Mouse (Mus musculus) MEL (cell line): ENCODE data around the gene Spata17. TPM values are rescaled to one million over a fixed set of nuclear protein-coding genes. Genes with fewer than 3 reads are reported as not detected.

Experiments used
- DNase-seq: peaks from one replicate; pipeline ENCODE4 v3.0.0; 2011; ENCODE audit warnings: low read depth, low spot score
- H3K27ac ChIP-seq: 2 replicates; pipeline ENCODE4 v1.5.1; 2012; ENCODE audit warnings: low read depth, mild to moderate bottlenecking, control low read depth, low read length, moderate library complexity; ENCODE audit not compliant: control insufficient read depth
- H3K27me3 ChIP-seq, 2 experiments: fragments of 150-350 bp in 1 of 2; sonication (generic) in 1 of 2; 2 replicates each; pipeline ENCODE4 v1.6.1; 2012; ENCODE audit warnings: low read length in 2 of 2, mild to moderate bottlenecking in 2 of 2, improper control_type of control experiment in 1 of 2, moderate library complexity in 1 of 2; ENCODE audit not compliant: insufficient read depth in 2 of 2, control insufficient read depth in 1 of 2
- H3K36me3 ChIP-seq, 2 experiments: 2 replicates each; pipeline ENCODE4 v1.6.1; 2012 to 2014; ENCODE audit warnings: low read length in 2 of 2, improper control_type of control experiment in 1 of 2, inconsistent platforms in 1 of 2, mild to moderate bottlenecking in 1 of 2; ENCODE audit not compliant: insufficient read depth in 2 of 2, control insufficient read depth in 1 of 2
- H3K4me1 ChIP-seq, 2 experiments: fragments of 150-350 bp in 1 of 2; sonication (generic) in 1 of 2; 2 replicates each; pipeline ENCODE4 v1.6.1; 2012; ENCODE audit warnings: low read length in 2 of 2, improper control_type of control experiment in 1 of 2, mild to moderate bottlenecking in 1 of 2; ENCODE audit not compliant: insufficient read depth in 2 of 2, control insufficient read depth in 1 of 2
- H3K4me3 ChIP-seq, 2 experiments: fragments of 150-350 bp in 1 of 2; sonication (generic) in 1 of 2; 2 replicates each; pipeline ENCODE4 v1.5.1; 2012; ENCODE audit warnings: low read depth in 2 of 2, low read length in 2 of 2, mild to moderate bottlenecking in 2 of 2, moderate library complexity in 2 of 2, control low read depth in 1 of 2, improper control_type of control experiment in 1 of 2; ENCODE audit not compliant: control insufficient read depth in 1 of 2, insufficient read depth in 1 of 2
- H3K79me2 ChIP-seq: 2 replicates; pipeline ENCODE4 v1.6.1; 2012; ENCODE audit warnings: mild to moderate bottlenecking, low read length, moderate library complexity; ENCODE audit not compliant: control insufficient read depth, poor library complexity, insufficient read depth
- H3K9ac ChIP-seq: 2 replicates; pipeline ENCODE4 v1.6.1; 2012; ENCODE audit warnings: low read depth, mild to moderate bottlenecking, control low read depth, low read length, moderate library complexity; ENCODE audit not compliant: control insufficient read depth, poor library complexity, severe bottlenecking
- H3K9me3 ChIP-seq: fragments of 150-350 bp; sonication (generic); replicated peaks from 2 replicates; pipeline ENCODE4 v1.6.1; 2012; ENCODE audit warnings: mild to moderate bottlenecking, low read length, improper control_type of control experiment, moderate library complexity; ENCODE audit not compliant: insufficient read depth
- BHLHE40 ChIP-seq: IDR thresholded peaks from 2 replicates; pipeline ENCODE4 v1.6.1; 2012; ENCODE audit warnings: low read depth, mild to moderate bottlenecking, inconsistent platforms, low read length, improper control_type of control experiment, borderline replicate concordance
- ELF1 ChIP-seq: IDR thresholded peaks from 2 replicates; pipeline ENCODE4 v1.6.1; 2014; ENCODE audit warnings: low read depth, mild to moderate bottlenecking, inconsistent platforms, low read length, improper control_type of control experiment, moderate library complexity
- ETS1 ChIP-seq: IDR thresholded peaks from 2 replicates; pipeline ENCODE4 v1.6.1; 2012; ENCODE audit warnings: low read depth, mild to moderate bottlenecking, inconsistent platforms, low read length, improper control_type of control experiment, moderate library complexity
- HCFC1 ChIP-seq: IDR thresholded peaks from 2 replicates; pipeline ENCODE4 v1.6.1; 2012; ENCODE audit warnings: low read depth, mild to moderate bottlenecking, inconsistent platforms, low read length, improper control_type of control experiment, moderate library complexity
- MAFK ChIP-seq: IDR thresholded peaks from 2 replicates; pipeline ENCODE4 v1.6.1; 2011; ENCODE audit warnings: low read depth, mild to moderate bottlenecking, low read length, improper control_type of control experiment, borderline replicate concordance
- MXI1 ChIP-seq: IDR thresholded peaks from 2 replicates; pipeline ENCODE4 v1.6.1; 2011; ENCODE audit warnings: mild to moderate bottlenecking, low read depth, low read length, improper control_type of control experiment
- MYB ChIP-seq: IDR thresholded peaks from 2 replicates; pipeline ENCODE4 v1.6.1; 2011; ENCODE audit warnings: mild to moderate bottlenecking, low read depth, low read length, improper control_type of control experiment
- MYC ChIP-seq: IDR thresholded peaks from 2 replicates; pipeline ENCODE4 v1.6.1; 2011; ENCODE audit warnings: low read depth, mild to moderate bottlenecking, low read length, improper control_type of control experiment, moderate library complexity
- NELFE ChIP-seq: IDR thresholded peaks from 2 replicates; pipeline ENCODE4 v1.6.1; 2011; ENCODE audit warnings: low read depth, low read length, improper control_type of control experiment
- NRF1 ChIP-seq: IDR thresholded peaks from 2 replicates; pipeline ENCODE4 v1.6.1; 2014; ENCODE audit warnings: low read depth, mild to moderate bottlenecking, inconsistent platforms, low read length, improper control_type of control experiment, moderate library complexity; ENCODE audit not compliant: poor library complexity, insufficient read depth, severe bottlenecking
- POLR2AphosphoS2 ChIP-seq: IDR thresholded peaks from 2 replicates; pipeline ENCODE4 v1.6.1; 2011; ENCODE audit warnings: low read length, improper control_type of control experiment
- POLR2AphosphoS5 ChIP-seq: IDR thresholded peaks from 2 replicates; pipeline ENCODE4 v1.6.1; 2012; ENCODE audit warnings: low read depth, borderline replicate concordance, mild to moderate bottlenecking, inconsistent platforms, low read length, moderate library complexity, mixed read lengths
- RAD21 ChIP-seq: IDR thresholded peaks from 2 replicates; pipeline ENCODE4 v1.6.1; 2011; ENCODE audit warnings: mild to moderate bottlenecking, low read depth, low read length, improper control_type of control experiment
- SMC3 ChIP-seq: IDR thresholded peaks from 2 replicates; pipeline ENCODE4 v1.6.1; 2011; ENCODE audit warnings: low read depth, low read length, improper control_type of control experiment
- TAL1 ChIP-seq: IDR thresholded peaks from 2 replicates; pipeline ENCODE4 v1.6.1; 2012; ENCODE audit warnings: mild to moderate bottlenecking, inconsistent platforms, low read length, moderate library complexity, mixed read lengths
- TBP ChIP-seq: IDR thresholded peaks from 2 replicates; pipeline ENCODE4 v1.8.0; 2011; ENCODE audit warnings: low read depth, low read length, improper control_type of control experiment
- TCF12 ChIP-seq: IDR thresholded peaks from 2 replicates; pipeline ENCODE4 v1.6.1; 2014; ENCODE audit warnings: low read depth, mild to moderate bottlenecking, inconsistent platforms, low read length, improper control_type of control experiment, moderate library complexity
- UBTF ChIP-seq: IDR thresholded peaks from 2 replicates; pipeline ENCODE4 v1.6.1; 2012; ENCODE audit warnings: low read depth, mild to moderate bottlenecking, inconsistent platforms, low read length, improper control_type of control experiment, moderate library complexity, borderline replicate concordance; ENCODE audit not compliant: insufficient read depth
- ZKSCAN1 ChIP-seq: IDR thresholded peaks from 2 replicates; pipeline ENCODE4 v1.6.1; 2012; ENCODE audit warnings: low read depth, mild to moderate bottlenecking, inconsistent platforms, low read length, improper control_type of control experiment, moderate library complexity
- ZNF384 ChIP-seq: IDR thresholded peaks from 2 replicates; pipeline ENCODE4 v1.6.1; 2012; ENCODE audit warnings: low read depth, mild to moderate bottlenecking, inconsistent platforms, low read length, improper control_type of control experiment
- polyA plus RNA-seq, 2 experiments: library from polyadenylated mRNA; stranded (reverse) in 1 of 2; unstranded in 1 of 2; fragments of >175 nt in 1 of 2; fragments of >200 nt in 1 of 2; gene quantifications; 2 replicates each; pipeline versions ENCODE4 v1.2.1 to v1.2.4; 2012; ENCODE audit warnings: low replicate concordance in 2 of 2, low read depth in 1 of 2; ENCODE audit not compliant: insufficient read length in 2 of 2, insufficient read depth in 1 of 2, missing spikeins in 1 of 2
- total RNA-seq: library from RNA; depleted of rRNA; stranded (reverse); fragments of 300-350 nt; gene quantifications from 2 replicates; pipeline ENCODE4 v1.2.3, GENCODE M21; 2012

The Spata17 gene
- total and polyA plus RNA-seq, 3 experiments, result 0.13 TPM; not detected in 2

DNA sequence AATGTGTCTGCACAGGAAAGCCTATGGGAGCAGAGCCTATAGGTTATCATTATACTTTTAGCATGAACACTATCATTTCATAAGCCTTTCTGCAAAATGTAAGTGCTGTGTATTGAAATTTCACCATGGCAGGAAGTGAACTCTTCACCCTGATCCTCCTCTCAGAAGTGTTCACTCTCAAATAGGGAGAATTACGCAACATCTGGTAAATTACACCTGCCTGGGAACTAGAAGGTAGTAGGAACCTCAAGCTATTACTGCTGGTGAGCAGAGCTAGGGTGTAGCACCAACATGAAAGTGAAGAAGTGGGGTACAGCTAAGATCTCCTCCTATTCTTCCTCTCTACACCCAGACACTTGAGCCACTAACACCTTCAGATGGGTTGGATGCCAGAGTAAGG lies 155.4 kb downstream of the Spata17 start:
- no peak overlapping the region for H3K27ac ChIP-seq
- no peak overlapping the region for H3K4me3 ChIP-seq
- H3K27me3 ChIP-seq, result no peaks in the 10 kb centered on the region
- no peak for TF ChIP-seq NRF1
- TF ChIP-seq HCFC1, result no peak
- TF ChIP-seq ZKSCAN1, result no peak
- no peak for TF ChIP-seq ELF1
- TF ChIP-seq ETS1, result no peak
- TF ChIP-seq TAL1, result no peak
- TF ChIP-seq TBP, result no peak
- TF ChIP-seq POLR2AphosphoS5, result no peak
- TF ChIP-seq ZNF384, result no peak
- no peak for TF ChIP-seq RAD21
- TF ChIP-seq POLR2AphosphoS2, result no peak
- no peak for TF ChIP-seq BHLHE40
- TF ChIP-seq MYB, result no peak
- no peak for TF ChIP-seq MXI1
- no peak for TF ChIP-seq SMC3
- TF ChIP-seq UBTF, result no peak
- TF ChIP-seq MYC, result no peak
- TF ChIP-seq MAFK, result no peak
- TF ChIP-seq NELFE, result no peak
- H3K9ac ChIP-seq, result no peak overlapping the region
- no peaks in the 10 kb centered on the region for H3K79me2 ChIP-seq
- no peaks in the 10 kb centered on the region for H3K4me1 ChIP-seq
- DNase-seq, result no peak
- H3K36me3 ChIP-seq, result no peaks in the 10 kb centered on the region
- no peaks in the 10 kb centered on the region for H3K9me3 ChIP-seq

DNA sequence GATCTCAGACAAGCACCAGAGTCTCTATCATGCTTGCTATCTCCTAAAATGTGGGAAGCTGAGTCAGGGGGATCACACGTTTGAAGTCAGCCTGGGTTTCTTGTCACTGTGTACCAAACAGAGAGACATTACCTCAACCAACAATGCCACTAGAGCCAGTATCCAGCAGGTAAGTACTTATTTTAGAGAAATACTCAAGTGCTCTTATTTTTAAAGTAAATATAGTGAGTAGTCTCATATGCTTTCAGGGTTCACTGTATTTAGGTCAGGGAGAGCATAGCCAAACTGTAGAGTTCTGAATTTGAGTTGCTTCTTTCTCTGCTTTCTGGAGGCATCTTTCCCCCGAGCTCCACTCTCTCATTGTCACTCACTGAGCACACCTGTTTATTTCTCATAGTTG lies 160.9 kb downstream of the Spata17 start:
- Histone ChIP-seq H3K79me2 (no peaks in the 10 kb centered on the region), H3K4me1 (no peaks in the 10 kb centered on the region), H3K9me3 (no peaks in the 10 kb centered on the region), H3K4me3 (no peak overlapping the region), H3K36me3 (no peaks in the 10 kb centered on the region), H3K27me3 (no peaks in the 10 kb centered on the region), H3K9ac (no peak overlapping the region), H3K27ac (no peak overlapping the region)
- TF ChIP-seq TCF12 (no peak), RAD21 (no peak), POLR2AphosphoS2 (no peak), MYB (no peak)
- DNase-seq, result no peak
